Mouse (Mus musculus): ENCODE data around the gene Nxph3.
A peak's percentile ranks its signal among the peaks of the same experiment; 100 is the strongest.

Nxph3 gene

GRCm38 (mm10) chr11:95493950-95494349, 20.4 kb downstream of the Nxph3 start:
- DNase-seq (ENCODE audit: low read depth, low spot score) = no peak

GRCm38 (mm10) chr11:95493010-95493409, 21.4 kb downstream of the Nxph3 start:
- DNase-seq (ENCODE audit: low read depth, low spot score) = no peak

- DNase-seq (ENCODE audit: low read depth, low spot score) = no peak
Observed at GRCm38 (mm10) chr11:95492256-95492655, 22.1 kb downstream of the Nxph3 start.

GRCm38 (mm10) chr11:95490104-95490503, 24.3 kb downstream of the Nxph3 start:
- no peak for DNase-seq (ENCODE audit: low read depth, low spot score)

- no peak for DNase-seq (ENCODE audit: low read depth, low spot score)
Observed at GRCm38 (mm10) chr11:95487237-95487636, 27.1 kb downstream of the Nxph3 start.

GRCm38 (mm10) chr11:95485634-95486033, 28.7 kb downstream of the Nxph3 start:
- no peak for DNase-seq (ENCODE audit: low read depth, low spot score)

GRCm38 (mm10) chr11:95480662-95481061, 33.7 kb downstream of the Nxph3 start:
- no peak for DNase-seq (ENCODE audit: low read depth, low spot score)

- peak; percentile 12 for DNase-seq (ENCODE audit: low read depth, low spot score)
Observed at GRCm38 (mm10) chr11:95479458-95479857, 34.9 kb downstream of the Nxph3 start.

GRCm38 (mm10) chr11:95476323-95476722, 38.0 kb downstream of the Nxph3 start:
- DNase-seq (ENCODE audit: low read depth, low spot score) = no peak

GRCm38 (mm10) chr11:95473456-95473855, 40.9 kb downstream of the Nxph3 start:
- no peak for DNase-seq (ENCODE audit: low read depth, low spot score)

GRCm38 (mm10) chr11:95472942-95473341, 41.4 kb downstream of the Nxph3 start:
- DNase-seq (ENCODE audit: low read depth, low spot score) = no peak

GRCm38 (mm10) chr11:95467731-95468130, 46.6 kb downstream of the Nxph3 start:
- no peak for DNase-seq (ENCODE audit: low read depth, low spot score)

- DNase-seq (ENCODE audit: low read depth, low spot score) = no peak
Observed at GRCm38 (mm10) chr11:95462168-95462567, 52.2 kb downstream of the Nxph3 start.

GRCm38 (mm10) chr11:95460872-95461271, 53.5 kb downstream of the Nxph3 start:
- no peak for DNase-seq (ENCODE audit: low read depth, low spot score)
